Comparison of ENCODE assay signal across 35 mouse cellular contexts in genomic region chr1:24650100-24650499, GRCm38 (mm10).
"Had no signal": no experiment of that assay in that cellular context is flagged by ENCODE, and none has a peak within 500 bp of the region (broad histone marks: within the 10 kb centered on the region; RNA-seq: fewer than 3 reads in every experiment).

No protein-coding gene starts in this region.

- H3K4me2 ChIP-seq: heart, embryonic 11.5 days; heart, embryonic 12.5 days; heart, embryonic 13.5 days; heart, embryonic 15.5 days; hindbrain, embryonic 12.5 days; hindbrain, embryonic 13.5 days; hindbrain, embryonic 14.5 days; hindbrain, embryonic 15.5 days; intestine, embryonic 15.5 days; kidney, embryonic 15.5 days had no signal

- H3K27me3 ChIP-seq: heart, embryonic 12.5 days; heart, embryonic 13.5 days; heart, embryonic 15.5 days; hindbrain, embryonic 12.5 days; hindbrain, embryonic 13.5 days; hindbrain, embryonic 15.5 days; intestine, embryonic 15.5 days; kidney, embryonic 15.5 days had no signal

- H3K4me1 ChIP-seq: heart, embryonic 10.5 days; heart, embryonic 12.5 days; heart, embryonic 13.5 days; heart, embryonic 15.5 days; hindbrain, embryonic 10.5 days; hindbrain, embryonic 12.5 days; hindbrain, embryonic 13.5 days; hindbrain, embryonic 15.5 days; intestine, embryonic 15.5 days; kidney, embryonic 15.5 days had no signal

- DNase-seq: heart, postnatal 10 days; heart, postnatal 14 days; heart, postnatal 36 days; heart, postnatal 4 days; kidney, adult 11 months; kidney, adult 18-20 months; kidney, adult 2 months; kidney, adult 8-10 months; kidney, adult 9 months; kidney, postnatal 10 days; kidney, postnatal 14 days; kidney, postnatal 25 days; kidney, postnatal 36 days; kidney, postnatal 4 days; layer of hippocampus, adult 9-11 months; layer of hippocampus, postnatal 36 days had no signal

- ATAC-seq: hindbrain, embryonic 16.5 days; hindbrain, postnatal 0 days; inflammation-experienced regulatory T-cells, adult 6 months; intestine, embryonic 15.5 days; intestine, embryonic 16.5 days; intestine, postnatal 0 days had no signal

- H3K9ac ChIP-seq: heart, embryonic 12.5 days; heart, embryonic 13.5 days; heart, embryonic 15.5 days; hindbrain, embryonic 12.5 days; hindbrain, embryonic 13.5 days; hindbrain, embryonic 14.5 days; hindbrain, embryonic 15.5 days; intestine, embryonic 15.5 days; kidney, embryonic 15.5 days had no signal

- H3K9me3 ChIP-seq: heart, embryonic 10.5 days; heart, embryonic 12.5 days; heart, embryonic 13.5 days; heart, embryonic 15.5 days; hindbrain, embryonic 10.5 days; hindbrain, embryonic 12.5 days; hindbrain, embryonic 13.5 days; hindbrain, embryonic 15.5 days; intestine, embryonic 15.5 days; kidney, embryonic 15.5 days had no signal

- H3K4me3 ChIP-seq: heart, embryonic 10.5 days; heart, embryonic 12.5 days; heart, embryonic 13.5 days; heart, embryonic 15.5 days; hindbrain, embryonic 10.5 days; hindbrain, embryonic 12.5 days; hindbrain, embryonic 13.5 days; hindbrain, embryonic 15.5 days; intestine, embryonic 15.5 days; kidney, embryonic 15.5 days; layer of hippocampus, adult 2 months had no signal

- H3K36me3 ChIP-seq: heart, embryonic 10.5 days; heart, embryonic 12.5 days; heart, embryonic 13.5 days; heart, embryonic 15.5 days; hindbrain, embryonic 10.5 days; hindbrain, embryonic 12.5 days; hindbrain, embryonic 13.5 days; hindbrain, embryonic 15.5 days; intestine, embryonic 15.5 days; kidney, embryonic 15.5 days had no signal

- H3K27ac ChIP-seq: heart, embryonic 10.5 days; heart, embryonic 13.5 days; heart, embryonic 15.5 days; hindbrain, embryonic 10.5 days; hindbrain, embryonic 12.5 days; hindbrain, embryonic 13.5 days; hindbrain, embryonic 14.5 days; hindbrain, embryonic 15.5 days; hindbrain, postnatal 0 days; intestine, embryonic 15.5 days; kidney, embryonic 15.5 days; kidney, postnatal 0 days; layer of hippocampus, adult 2 months had no signal
